Mouse (Mus musculus) erythroblast, embryonic 14.5 days (primary cell): ENCODE results near the gene Pnp.
"Not testable (repeated sequence)": the region's sequence is repeated elsewhere in the genome, so short reads cannot be mapped to it uniquely, and the experiment has no call there.

Experiments used
- GATA1 ChIP-seq: IDR thresholded peaks from 2 replicates; pipeline ENCODE4 v1.6.1; 2012; ENCODE audit warnings: low read length, inconsistent platforms, mixed read lengths
- TAL1 ChIP-seq: IDR thresholded peaks from 3 replicates; pipeline ENCODE4 v1.6.1; 2012; ENCODE audit warnings: low read length, inconsistent platforms, mixed read lengths

DNA sequence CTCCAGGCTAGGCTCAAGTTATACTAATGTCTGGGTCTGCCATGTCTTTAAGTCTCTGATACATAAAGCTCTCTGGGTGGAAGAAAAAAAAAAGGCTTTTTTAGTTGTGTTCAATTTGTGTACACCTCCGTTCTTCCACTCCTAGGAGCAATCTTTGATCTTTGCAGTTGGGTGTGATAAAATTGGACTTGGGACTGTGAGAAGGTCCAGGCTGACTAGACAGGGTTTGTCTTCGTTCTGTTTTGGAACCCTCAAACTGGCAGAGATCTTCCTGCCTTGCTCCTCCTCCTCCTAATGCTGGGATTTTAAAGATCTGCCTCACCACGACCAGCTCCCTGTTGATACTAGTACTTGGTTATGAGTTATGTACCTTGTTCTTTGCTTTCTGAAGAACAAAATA lies 26.3 kb downstream of the Pnp start:
- TF ChIP-seq TAL1, GATA1: not testable (repeated sequence)
